Mouse (Mus musculus): Measurements from ENCODE around the gene Emilin2. TPM values are rescaled to one million over a fixed set of nuclear protein-coding genes. Genes with fewer than 3 reads are reported as not detected.

Emilin2 gene
- polyA plus RNA-seq, 1 experiment from 2014 or later: 13.3 TPM

GRCm38 (mm10) chr17:71211962-71212646 is 99.7 kb downstream of the Emilin2 start:
- 76% methylated on average over 6 of the region's 6 CpGs for WGBS
- no peak for ATAC-seq (ENCODE audit: insufficient read depth, low FRiP score, low TSS enrichment)
- H3K27ac ChIP-seq (ENCODE audit: low read depth, low read length): no peak overlapping the region
- no peak overlapping the region for H3K4me2 ChIP-seq (ENCODE audit: low read depth)
- no peak overlapping the region for H3K9ac ChIP-seq (ENCODE audit: low read length)
- no peaks in the 10 kb centered on the region for H3K9me3 ChIP-seq (ENCODE audit: control insufficient read depth, low read length)
- DNase-seq (ENCODE audit: low spot score): no peak
- H3K4me1 ChIP-seq (ENCODE audit: control insufficient read depth, insufficient read depth, low read length): no peaks in the 10 kb centered on the region
- no peak overlapping the region for H3K4me3 ChIP-seq (ENCODE audit: low read depth, low read length)
- H3K36me3 ChIP-seq (ENCODE audit: control insufficient read depth, insufficient read depth, low read length): no peaks in the 10 kb centered on the region; the same call in 1 of the 2 replicates
- H3K27me3 ChIP-seq (ENCODE audit: control insufficient read depth, insufficient read depth, low read length): no peaks in the 10 kb centered on the region

- Histone ChIP-seq H3K4me3 (ENCODE audit: low read depth, low read length) (no peak overlapping the region), H3K9me3 (ENCODE audit: control insufficient read depth, low read length) (no peaks in the 10 kb centered on the region), H3K9ac (ENCODE audit: low read length) (no peak overlapping the region), H3K36me3 (ENCODE audit: control insufficient read depth, insufficient read depth, low read length) (no peaks in the 10 kb centered on the region; the same call in 1 of the 2 replicates), H3K27ac (ENCODE audit: low read depth, low read length) (no peak overlapping the region), H3K4me2 (ENCODE audit: low read depth) (no peak overlapping the region), H3K27me3 (ENCODE audit: control insufficient read depth, insufficient read depth, low read length) (no peaks in the 10 kb centered on the region), H3K4me1 (ENCODE audit: control insufficient read depth, insufficient read depth, low read length) (no peaks in the 10 kb centered on the region)
- WGBS: 89% methylated on average over 3 of the region's 3 CpGs
- DNase-seq (ENCODE audit: low spot score) (no peak), ATAC-seq (ENCODE audit: insufficient read depth, low FRiP score, low TSS enrichment) (no peak)
Measured at GRCm38 (mm10) chr17:71209936-71210335, 101.8 kb downstream of the Emilin2 start.

- no peak overlapping the region for H3K9ac ChIP-seq (ENCODE audit: low read length)
- no peaks in the 10 kb centered on the region for H3K27me3 ChIP-seq (ENCODE audit: control insufficient read depth, insufficient read depth, low read length)
- no peaks in the 10 kb centered on the region for H3K4me1 ChIP-seq (ENCODE audit: control insufficient read depth, insufficient read depth, low read length)
- H3K9me3 ChIP-seq (ENCODE audit: control insufficient read depth, low read length): no peaks in the 10 kb centered on the region
- H3K4me3 ChIP-seq (ENCODE audit: low read depth, low read length): no peak overlapping the region
- no peak overlapping the region for H3K27ac ChIP-seq (ENCODE audit: low read depth, low read length)
- WGBS: 96% methylated on average over 1 of the region's 1 CpGs
- ATAC-seq (ENCODE audit: insufficient read depth, low FRiP score, low TSS enrichment): no peak
- no peak for DNase-seq (ENCODE audit: low spot score)
- H3K36me3 ChIP-seq (ENCODE audit: control insufficient read depth, insufficient read depth, low read length): no peaks in the 10 kb centered on the region; the same call in 1 of the 2 replicates
- no peak overlapping the region for H3K4me2 ChIP-seq (ENCODE audit: low read depth)
Measured at GRCm38 (mm10) chr17:71208921-71209320, 102.9 kb downstream of the Emilin2 start.

- Histone ChIP-seq H3K4me3 (ENCODE audit: low read depth, low read length) (no peak overlapping the region), H3K9ac (ENCODE audit: low read length) (no peak overlapping the region), H3K4me1 (ENCODE audit: control insufficient read depth, insufficient read depth, low read length) (no peaks in the 10 kb centered on the region), H3K27ac (ENCODE audit: low read depth, low read length) (no peak overlapping the region), H3K36me3 (ENCODE audit: control insufficient read depth, insufficient read depth, low read length) (no peaks in the 10 kb centered on the region; the same call in 1 of the 2 replicates), H3K4me2 (ENCODE audit: low read depth) (no peak overlapping the region), H3K27me3 (ENCODE audit: control insufficient read depth, insufficient read depth, low read length) (no peaks in the 10 kb centered on the region), H3K9me3 (ENCODE audit: control insufficient read depth, low read length) (no peaks in the 10 kb centered on the region)
- DNase-seq (ENCODE audit: low spot score) (no peak), ATAC-seq (ENCODE audit: insufficient read depth, low FRiP score, low TSS enrichment) (no peak)
- 100% methylated on average over 1 of the region's 1 CpGs for WGBS
Measured at GRCm38 (mm10) chr17:71208376-71208775, 103.4 kb downstream of the Emilin2 start.

- no peaks in the 10 kb centered on the region for H3K27me3 ChIP-seq (ENCODE audit: control insufficient read depth, insufficient read depth, low read length)
- no peak overlapping the region for H3K4me2 ChIP-seq (ENCODE audit: low read depth)
- 98% methylated on average over 3 of the region's 3 CpGs for WGBS
- no peak overlapping the region for H3K27ac ChIP-seq (ENCODE audit: low read depth, low read length)
- H3K9me3 ChIP-seq (ENCODE audit: control insufficient read depth, low read length): no peaks in the 10 kb centered on the region
- no peak overlapping the region for H3K9ac ChIP-seq (ENCODE audit: low read length)
- ATAC-seq (ENCODE audit: insufficient read depth, low FRiP score, low TSS enrichment): no peak
- no peaks in the 10 kb centered on the region; the same call in 1 of the 2 replicates for H3K36me3 ChIP-seq (ENCODE audit: control insufficient read depth, insufficient read depth, low read length)
- no peak for DNase-seq (ENCODE audit: low spot score)
- H3K4me1 ChIP-seq (ENCODE audit: control insufficient read depth, insufficient read depth, low read length): no peaks in the 10 kb centered on the region; the same call in 1 of the 2 replicates
- no peak overlapping the region for H3K4me3 ChIP-seq (ENCODE audit: low read depth, low read length)
Measured at GRCm38 (mm10) chr17:71207268-71207667, 104.5 kb downstream of the Emilin2 start.

GRCm38 (mm10) chr17:71206136-71206893 is 105.5 kb downstream of the Emilin2 start:
- H3K9ac ChIP-seq (ENCODE audit: low read length): no peak overlapping the region
- no peaks in the 10 kb centered on the region; the same call in 1 of the 2 replicates for H3K36me3 ChIP-seq (ENCODE audit: control insufficient read depth, insufficient read depth, low read length)
- no peaks in the 10 kb centered on the region; the same call in 1 of the 2 replicates for H3K4me1 ChIP-seq (ENCODE audit: control insufficient read depth, insufficient read depth, low read length)
- H3K9me3 ChIP-seq (ENCODE audit: control insufficient read depth, low read length): no peaks in the 10 kb centered on the region
- 83% methylated on average over 12 of the region's 12 CpGs for WGBS
- ATAC-seq (ENCODE audit: insufficient read depth, low FRiP score, low TSS enrichment): no peak
- H3K4me2 ChIP-seq (ENCODE audit: low read depth): no peak overlapping the region
- no peak for DNase-seq (ENCODE audit: low spot score)
- H3K4me3 ChIP-seq (ENCODE audit: low read depth, low read length): no peak overlapping the region
- no peak overlapping the region for H3K27ac ChIP-seq (ENCODE audit: low read depth, low read length)
- H3K27me3 ChIP-seq (ENCODE audit: control insufficient read depth, insufficient read depth, low read length): no peaks in the 10 kb centered on the region

GRCm38 (mm10) chr17:71204809-71205091 is 107.0 kb downstream of the Emilin2 start:
- DNase-seq (ENCODE audit: low spot score): no peak
- Histone ChIP-seq H3K9me3 (ENCODE audit: control insufficient read depth, low read length) (no peaks in the 10 kb centered on the region), H3K4me1 (ENCODE audit: control insufficient read depth, insufficient read depth, low read length) (no peaks in the 10 kb centered on the region; the same call in 1 of the 2 replicates), H3K4me2 (ENCODE audit: low read depth) (no peak overlapping the region), H3K27me3 (ENCODE audit: control insufficient read depth, insufficient read depth, low read length) (no peaks in the 10 kb centered on the region), H3K9ac (ENCODE audit: low read length) (no peak overlapping the region), H3K4me3 (ENCODE audit: low read depth, low read length) (no peak overlapping the region), H3K36me3 (ENCODE audit: control insufficient read depth, insufficient read depth, low read length) (no peaks in the 10 kb centered on the region; the same call in 1 of the 2 replicates), H3K27ac (ENCODE audit: low read depth, low read length) (no peak overlapping the region)
- WGBS: 87% methylated on average over 6 of the region's 6 CpGs
- no peak for ATAC-seq (ENCODE audit: insufficient read depth, low FRiP score, low TSS enrichment)

- no peak overlapping the region for H3K4me2 ChIP-seq (ENCODE audit: low read depth)
- WGBS: 90% methylated on average over 9 of the region's 9 CpGs
- no peak overlapping the region for H3K9ac ChIP-seq (ENCODE audit: low read length)
- no peaks in the 10 kb centered on the region for H3K9me3 ChIP-seq (ENCODE audit: control insufficient read depth, low read length)
- DNase-seq (ENCODE audit: low spot score) (no peak), ATAC-seq (ENCODE audit: insufficient read depth, low FRiP score, low TSS enrichment) (no peak)
- no peak overlapping the region for H3K4me3 ChIP-seq (ENCODE audit: low read depth, low read length)
- H3K4me1 ChIP-seq (ENCODE audit: control insufficient read depth, insufficient read depth, low read length): no peaks in the 10 kb centered on the region; the same call in 1 of the 2 replicates
- no peaks in the 10 kb centered on the region; the same call in 1 of the 2 replicates for H3K36me3 ChIP-seq (ENCODE audit: control insufficient read depth, insufficient read depth, low read length)
- no peak overlapping the region for H3K27ac ChIP-seq (ENCODE audit: low read depth, low read length)
- no peaks in the 10 kb centered on the region for H3K27me3 ChIP-seq (ENCODE audit: control insufficient read depth, insufficient read depth, low read length)
Measured at GRCm38 (mm10) chr17:71203998-71204808, 107.6 kb downstream of the Emilin2 start.
